Mouse (Mus musculus) olfactory bulb, adult 2 months (tissue): ENCODE measurements at regions not wholly inside any gene's neighbourhood (a gene's known extent, or its start where the extent isn't known, plus 50 kb on each side); places are given as distances from the start of the nearest gene placed in this dataset.

Source experiments
- CTCF ChIP-seq: fragments of 200-500 bp; IDR thresholded peaks from 2 replicates; pipeline ENCODE4 v1.5.1; 2012; ENCODE audit warnings: low read depth, mild to moderate bottlenecking, low read length, moderate library complexity; ENCODE audit not compliant: insufficient read depth
- POLR2A ChIP-seq: fragments of 200-500 bp; IDR thresholded peaks from 2 replicates; pipeline ENCODE4 v1.6.1; 2012; ENCODE audit warnings: mild to moderate bottlenecking, low read depth, low read length, moderate library complexity; ENCODE audit not compliant: insufficient read depth

GRCm38 (mm10) chr13:31486373-31486772, 69.6 kb upstream of the Foxq1 start:
- TF ChIP-seq CTCF (no peak), POLR2A (no peak)
